Comparison of ENCODE assay signal across 10 mouse cellular contexts in the genomic region with DNA sequence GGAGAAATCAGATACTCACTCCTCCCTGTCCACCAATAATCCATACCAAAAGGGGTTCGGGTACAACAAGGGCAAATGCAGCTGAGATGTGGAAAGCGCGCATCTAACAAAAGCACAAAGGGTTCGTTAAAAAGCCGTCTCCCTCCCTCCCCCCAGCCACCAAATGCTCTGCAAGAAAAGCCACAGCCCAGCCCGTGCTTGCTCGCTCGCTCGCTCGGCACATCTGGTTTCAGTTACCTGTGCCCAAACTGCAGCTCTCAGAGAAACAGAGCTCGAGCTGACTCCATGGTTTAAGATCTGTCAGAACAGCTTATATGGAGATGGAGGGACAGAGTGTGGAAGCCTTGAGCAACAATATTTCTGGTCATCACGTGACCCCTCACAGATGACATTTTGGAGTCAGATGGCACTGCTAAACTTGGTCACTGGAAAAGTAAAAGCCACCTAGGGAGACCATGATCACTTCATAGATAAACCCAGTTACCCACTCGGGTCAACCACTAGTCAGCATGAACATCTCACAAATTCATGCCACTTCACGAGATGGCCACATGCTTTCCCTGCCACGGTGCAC. TPM values are rescaled to one million over a fixed set of nuclear protein-coding genes. Genes with fewer than 3 reads are reported as not detected.
DNase-seq lines count a peak whose midpoint lies in the region; ATAC-seq and TF ChIP-seq lines count a peak whose summit lies in the region.
"Had no signal": no experiment of that assay in that cellular context is flagged by ENCODE, and none has a peak within 500 bp of the region (broad histone marks: within the 10 kb centered on the region; RNA-seq: fewer than 3 reads in every experiment).

No protein-coding gene starts in this region.

- peak overlapping the region; percentile 47 for H3K4me2 ChIP-seq in heart, embryonic 13.5 days
- peak overlapping the region; percentile 11; the same call in 1 of the 2 replicates for H3K4me2 ChIP-seq in forebrain, postnatal 0 days (ENCODE audit: low read depth)
- no peak overlapping the region for H3K4me2 ChIP-seq in neural tube, embryonic 14.5 days (ENCODE audit: low read depth, low read length)
- H3K4me2 ChIP-seq: liver, embryonic 15.5 days had no signal

- H3K4me1 ChIP-seq in heart, embryonic 13.5 days: peaks cover 51% of the 10 kb centered on the region
- peaks cover 17% of the 10 kb centered on the region for H3K4me1 ChIP-seq in forebrain, postnatal 0 days (ENCODE audit: insufficient read depth)
- 0 out of 2 replicates have a peak, but pooled peaks cover 12% of the 10 kb centered on the region for H3K4me1 ChIP-seq in neural tube, embryonic 14.5 days (ENCODE audit: control insufficient read depth, insufficient read depth, low read length)

- no peak for DNase-seq in heart, postnatal 36 days
- DNase-seq in forebrain, postnatal 0 days: no peak
- no peak for DNase-seq in right cerebral cortex, postnatal 14 days
- no peak for DNase-seq in left cerebral cortex, adult 8-10 months (ENCODE audit: low spot score in 2 of 2)
- DNase-seq in right cerebral cortex, adult 18-20 months: no peak
- DNase-seq: gastrocnemius, postnatal 36 days had no signal

- 56% methylated on average over 15 of the region's 15 CpGs for WGBS in heart, embryonic 13.5 days
- WGBS in forebrain, postnatal 0 days: 42% methylated on average over 15 of the region's 15 CpGs
- 52% methylated on average over 15 of the region's 15 CpGs for WGBS in neural tube, embryonic 14.5 days

- 0 out of 2 replicates have a peak, but pooled peaks cover 2% of the 10 kb centered on the region for H3K36me3 ChIP-seq in heart, embryonic 13.5 days
- H3K36me3 ChIP-seq in forebrain, postnatal 0 days (ENCODE audit: insufficient read depth): no peaks in the 10 kb centered on the region
- H3K36me3 ChIP-seq in neural tube, embryonic 14.5 days (ENCODE audit: control insufficient read depth, insufficient read depth, low read length): no peaks in the 10 kb centered on the region
- H3K36me3 ChIP-seq: liver, embryonic 15.5 days had no signal

- intact Hi-C loops in heart, postnatal 36 days (cut with DNase I): no loop called here

- H3K27ac ChIP-seq in heart, embryonic 13.5 days (replicated peaks): no peak overlapping the region
- no peak overlapping the region for H3K27ac ChIP-seq in forebrain, postnatal 0 days (ENCODE audit: low read depth, low read length)
- H3K27ac ChIP-seq in neural tube, embryonic 14.5 days (ENCODE audit: low read depth, low read length): 0 out of 2 replicates have a peak overlapping the region, but pooled peaks have one; percentile 39
- H3K27ac ChIP-seq: liver, embryonic 15.5 days had no signal

- ATAC-seq in heart, embryonic 13.5 days (ENCODE audit: extremely low read depth, insufficient number of reproducible peaks, low FRiP score, low TSS enrichment): no peak
- ATAC-seq in CD4-positive, CD25-positive, alpha-beta regulatory T cell, adult 4 months: peak; percentile 68
- ATAC-seq in forebrain, postnatal 0 days: no peak
- ATAC-seq in neural tube, embryonic 14.5 days (ENCODE audit: low read depth): no peak

- 0 out of 2 replicates have a peak, but pooled peaks cover 3% of the 10 kb centered on the region for H3K9me3 ChIP-seq in heart, embryonic 13.5 days
- no peaks in the 10 kb centered on the region for H3K9me3 ChIP-seq in forebrain, postnatal 0 days (ENCODE audit: low read length)
- no peaks in the 10 kb centered on the region for H3K9me3 ChIP-seq in neural tube, embryonic 14.5 days (ENCODE audit: control insufficient read depth, low read length)
- H3K9me3 ChIP-seq: liver, embryonic 15.5 days had no signal

- no peak for TF ChIP-seq CTCF in forebrain, postnatal 0 days (IDR thresholded peaks at IDR 0.05; ENCODE audit: low read depth)

- H3K27me3 ChIP-seq in heart, embryonic 13.5 days (replicated peaks): no peaks in the 10 kb centered on the region
- H3K27me3 ChIP-seq in forebrain, postnatal 0 days (ENCODE audit: insufficient read depth, low read length): no peaks in the 10 kb centered on the region
- H3K27me3 ChIP-seq in neural tube, embryonic 14.5 days (ENCODE audit: control insufficient read depth, insufficient read depth, low read length): no peaks in the 10 kb centered on the region
- H3K27me3 ChIP-seq: liver, embryonic 15.5 days had no signal

- H3K4me3 ChIP-seq in heart, embryonic 13.5 days: peak overlapping the region; percentile 13
- no peak overlapping the region for H3K4me3 ChIP-seq in forebrain, postnatal 0 days (ENCODE audit: low read depth, low read length)
- H3K4me3 ChIP-seq in neural tube, embryonic 14.5 days (ENCODE audit: low read depth, low read length): no peak overlapping the region
- H3K4me3 ChIP-seq: liver, embryonic 15.5 days had no signal

- peak overlapping the region; percentile 33; the same call in 1 of the 2 replicates for H3K9ac ChIP-seq in heart, embryonic 13.5 days
- no peak overlapping the region for H3K9ac ChIP-seq in forebrain, postnatal 0 days
- no peak overlapping the region for H3K9ac ChIP-seq in neural tube, embryonic 14.5 days (replicated peaks; ENCODE audit: low read depth, low read length)
- H3K9ac ChIP-seq: liver, embryonic 15.5 days had no signal

RNA-seq across cellular contexts. Expression of a gene that starts 19.0 kb away (rescaled TPM):
- polyA plus RNA-seq in heart, embryonic 13.5 days (2015; fragmentation: Nextera tagmentation; extraction: Ambion mirVana): 5.9 and 6.3 TPM in 2 replicates
- total RNA-seq in heart, postnatal 36 days (2021): 10 to 100 TPM; 13.2 to 15.7 TPM
- 100 to 1,000 TPM; 167 to 195 TPM for polyA plus RNA-seq in CD4-positive, CD25-positive, alpha-beta regulatory T cell, adult 4 months (2017; shearing (Covaris generic))
- total RNA-seq in forebrain, postnatal 0 days (2014; rRNA removed): 47.2 and 88.1 TPM in 2 replicates
- 7.2 and 12.8 TPM in 2 replicates for polyA plus RNA-seq in forebrain, postnatal 0 days (2015; fragmentation: Nextera tagmentation; extraction: Ambion mirVana)
- polyA plus RNA-seq in neural tube, embryonic 14.5 days (2014; fragmentation: Nextera tagmentation; extraction: Ambion mirVana): 37.1 and 41.0 TPM in 2 replicates
- total RNA-seq in left cerebral cortex, adult 8-10 months (2022): 10 to 100 TPM; 19.2 to 26.4 (median 23.9) TPM
